Mouse (Mus musculus) E14TG2a.4 (cell line): ENCODE measurements around the gene Chrnb2.

ENCODE experiments used
- H3K27me3 ChIP-seq: 2 replicates; pipeline ENCODE4 v1.6.1; 2014; ENCODE audit warnings: low read length, control low read depth; ENCODE audit not compliant: insufficient read depth
- H3K36me3 ChIP-seq: 2 replicates; pipeline ENCODE4 v1.6.1; 2014; ENCODE audit warnings: low read length, control low read depth; ENCODE audit not compliant: insufficient read depth
- H3K4me1 ChIP-seq: replicated peaks from 2 replicates; pipeline ENCODE4 v1.6.1; 2014; ENCODE audit warnings: low read depth, low read length, control low read depth
- H3K4me3 ChIP-seq: replicated peaks from 2 replicates; pipeline ENCODE4 v1.5.1; 2014; ENCODE audit warnings: mild to moderate bottlenecking, low read length
- H3K9me3 ChIP-seq: 2 replicates; pipeline ENCODE4 v1.6.1; 2014; ENCODE audit warnings: low read length, control low read depth
- CTCF ChIP-seq: conservative IDR thresholded peaks from 2 replicates; pipeline ENCODE4 v1.5.1; 2014; ENCODE audit warnings: low read length
- NANOG ChIP-seq: IDR thresholded peaks from 2 replicates; pipeline ENCODE4 v1.6.1; 2014; ENCODE audit warnings: borderline replicate concordance, low read length, mixed read lengths
- POU5F1 ChIP-seq: IDR thresholded peaks from 2 replicates; pipeline ENCODE4 v1.6.1; 2014; ENCODE audit warnings: low read length, borderline replicate concordance

The Chrnb2 gene

GRCm38 (mm10) chr3:89715207-89715966, 49.0 kb downstream of the Chrnb2 start:
- Histone ChIP-seq H3K9me3 (peaks cover 3% of the 10 kb centered on the region; the same call in 1 of the 2 replicates), H3K36me3 (peaks cover 4% of the 10 kb centered on the region; the same call in 1 of the 2 replicates), H3K4me3 (peak overlapping the region; percentile 95), H3K27me3 (peaks cover 12% of the 10 kb centered on the region), H3K4me1 (peaks cover 25% of the 10 kb centered on the region)
- no peak for TF ChIP-seq POU5F1

DNA sequence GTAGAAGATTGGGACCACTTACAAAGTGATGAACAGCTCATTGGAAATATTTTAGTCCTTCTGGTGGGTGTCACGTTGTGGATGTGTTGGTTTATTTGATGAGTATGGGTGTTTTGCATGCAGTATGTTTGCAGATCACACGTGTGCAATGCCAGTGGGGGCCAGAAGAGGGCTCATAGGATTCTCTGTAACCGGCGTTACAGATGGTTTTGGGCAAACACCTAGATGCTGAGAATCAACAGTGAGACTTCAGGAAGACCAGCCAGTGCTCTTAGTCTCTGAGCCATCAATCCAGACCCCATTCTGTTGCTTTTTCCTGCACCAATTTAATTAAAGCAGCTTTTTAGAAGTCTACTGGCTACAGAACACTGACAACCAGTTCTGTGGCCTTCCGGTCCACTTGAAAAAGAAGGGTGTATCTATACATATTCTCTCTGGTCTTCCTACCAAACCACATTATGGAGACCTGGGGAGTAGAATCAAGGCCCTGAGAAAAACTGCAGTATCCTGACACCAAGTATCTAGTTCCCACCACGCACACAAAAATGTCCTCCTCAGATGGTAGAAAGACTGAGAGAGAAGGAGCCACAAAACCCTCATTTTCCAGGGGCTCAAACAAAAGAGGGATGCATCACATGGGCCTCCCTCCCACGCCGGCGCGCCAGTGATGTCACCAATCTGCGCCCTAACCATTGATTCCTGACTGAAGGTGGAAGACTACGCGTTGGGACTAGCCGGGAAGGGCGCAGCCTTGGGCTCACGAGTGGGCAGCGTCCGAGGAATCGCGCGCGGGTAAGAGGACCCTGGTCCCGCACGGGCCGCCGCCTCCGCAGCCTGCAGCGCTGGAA, 49.8 kb downstream of the Chrnb2 start, which contains the start of gene Adar:
Adar (plus strand) TSS at position 664 of the 848 bp plus-strand sequence.
- H3K27me3 ChIP-seq: peaks cover 12% of the 10 kb centered on the region
- peak within 1 kb of the TSS; percentile 95 for H3K4me3 ChIP-seq
- peaks cover 4% of the 10 kb centered on the region; the same call in 1 of the 2 replicates for H3K36me3 ChIP-seq
- peaks cover 21% of the 10 kb centered on the region for H3K4me1 ChIP-seq
- H3K9me3 ChIP-seq: peaks cover 3% of the 10 kb centered on the region; the same call in 1 of the 2 replicates
- TF ChIP-seq POU5F1 (no peak), NANOG (no peak), CTCF (peak; percentile 57)

DNA sequence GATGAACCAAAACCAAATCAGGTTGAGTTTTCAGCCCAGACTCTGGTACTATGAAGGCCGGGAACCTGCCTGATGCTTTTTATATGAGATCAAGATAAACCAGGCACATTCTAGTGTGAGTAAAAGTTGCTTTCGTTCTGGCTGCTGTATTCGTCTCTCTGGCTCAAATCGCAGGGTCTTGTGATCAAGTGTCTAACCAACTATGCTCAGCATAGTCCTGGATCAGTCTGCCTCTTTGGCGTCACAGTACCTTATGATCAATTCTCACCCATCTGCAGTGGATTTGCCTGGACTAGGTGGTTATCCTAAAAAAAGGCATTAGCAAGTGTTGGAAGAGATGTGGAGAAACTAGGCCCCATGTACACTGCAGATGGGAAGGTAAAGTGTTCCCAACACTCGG, 60.4 kb downstream of the Chrnb2 start:
- H3K4me1 ChIP-seq: no peaks in the 10 kb centered on the region
- no peak overlapping the region for H3K4me3 ChIP-seq
- H3K27me3 ChIP-seq: no peaks in the 10 kb centered on the region
- peaks cover 6% of the 10 kb centered on the region for H3K9me3 ChIP-seq
- no peaks in the 10 kb centered on the region for H3K36me3 ChIP-seq
- TF ChIP-seq POU5F1: no peak
- no peak for TF ChIP-seq CTCF
- TF ChIP-seq NANOG: no peak

DNA sequence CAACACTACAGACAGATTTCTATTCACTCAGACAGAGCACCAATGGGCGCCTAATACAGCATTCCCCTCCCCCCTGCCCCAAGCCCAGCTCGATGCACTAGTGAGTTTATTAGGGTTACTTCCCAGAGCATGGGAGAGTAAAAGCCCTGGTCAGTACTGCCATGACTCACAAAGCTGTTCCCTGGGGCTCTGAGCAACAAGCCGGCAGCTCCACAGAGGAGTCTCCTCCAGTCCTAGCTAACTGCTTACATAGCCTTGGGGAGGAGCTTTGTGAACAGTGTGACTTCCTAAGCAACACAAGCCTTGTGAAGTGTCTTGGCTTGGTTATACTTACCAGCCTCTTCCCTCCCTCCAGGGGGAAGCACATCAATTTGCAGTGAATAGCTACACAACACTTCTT, 60.8 kb downstream of the Chrnb2 start:
- Histone ChIP-seq H3K4me3 (no peak overlapping the region), H3K27me3 (no peaks in the 10 kb centered on the region), H3K4me1 (no peaks in the 10 kb centered on the region), H3K9me3 (peaks cover 8% of the 10 kb centered on the region), H3K36me3 (no peaks in the 10 kb centered on the region)
- TF ChIP-seq NANOG: no peak
- TF ChIP-seq CTCF: no peak
- no peak for TF ChIP-seq POU5F1

DNA sequence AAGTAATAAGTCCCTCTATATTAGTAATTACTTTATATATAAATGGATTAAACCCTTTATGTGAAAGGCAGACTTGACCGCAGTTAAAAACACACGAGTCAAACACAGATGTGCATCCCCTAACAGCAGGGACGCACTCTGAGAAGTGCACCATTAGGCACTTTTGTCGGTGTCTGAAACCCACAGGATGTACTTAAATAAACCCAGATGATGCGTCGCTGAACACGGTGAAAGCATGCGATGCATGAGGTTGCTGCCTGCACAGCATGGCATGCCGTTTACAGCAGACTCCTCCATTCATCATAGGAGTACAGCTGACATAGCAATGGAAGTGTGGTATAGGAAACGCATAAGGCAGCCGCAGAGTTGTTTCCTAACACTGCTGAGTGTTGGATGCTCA, 64.0 kb downstream of the Chrnb2 start:
- no peak overlapping the region for H3K4me3 ChIP-seq
- H3K9me3 ChIP-seq: peaks cover 8% of the 10 kb centered on the region
- H3K27me3 ChIP-seq: no peaks in the 10 kb centered on the region
- H3K4me1 ChIP-seq: no peaks in the 10 kb centered on the region
- H3K36me3 ChIP-seq: no peaks in the 10 kb centered on the region
- no peak for TF ChIP-seq NANOG
- TF ChIP-seq POU5F1: no peak
- no peak for TF ChIP-seq CTCF

DNA sequence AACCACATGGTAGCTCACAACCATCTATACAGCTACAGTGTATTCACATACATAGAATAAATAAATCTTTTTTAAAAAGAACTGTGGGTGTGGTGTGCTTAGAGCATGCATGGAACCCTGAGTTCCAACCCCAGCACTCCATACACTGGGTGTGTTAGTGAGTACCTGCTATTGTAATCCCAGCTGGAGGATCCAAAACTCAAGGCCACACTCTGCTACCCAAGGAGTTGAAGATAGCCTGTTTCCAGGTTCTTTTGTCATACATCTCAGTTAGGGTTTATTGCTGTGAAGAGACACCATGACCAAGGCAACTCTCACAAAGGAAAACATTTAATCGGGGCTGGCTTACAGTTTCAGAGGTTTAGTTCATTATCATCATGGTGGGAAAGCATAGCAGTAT, 65.5 kb downstream of the Chrnb2 start:
- Histone ChIP-seq H3K36me3 (no peaks in the 10 kb centered on the region), H3K9me3 (peaks cover 8% of the 10 kb centered on the region), H3K4me1 (no peaks in the 10 kb centered on the region), H3K4me3 (no peak overlapping the region), H3K27me3 (no peaks in the 10 kb centered on the region)
- TF ChIP-seq POU5F1 (no peak), NANOG (peak; percentile 73; the same call in 1 of the 2 replicates), CTCF (no peak)
